Mouse (Mus musculus): ENCODE measurements at regions not wholly inside any gene's neighbourhood (a gene's known extent, or its start where the extent isn't known, plus 50 kb on each side); places are given as distances from the start of the nearest gene placed in this dataset.

DNA sequence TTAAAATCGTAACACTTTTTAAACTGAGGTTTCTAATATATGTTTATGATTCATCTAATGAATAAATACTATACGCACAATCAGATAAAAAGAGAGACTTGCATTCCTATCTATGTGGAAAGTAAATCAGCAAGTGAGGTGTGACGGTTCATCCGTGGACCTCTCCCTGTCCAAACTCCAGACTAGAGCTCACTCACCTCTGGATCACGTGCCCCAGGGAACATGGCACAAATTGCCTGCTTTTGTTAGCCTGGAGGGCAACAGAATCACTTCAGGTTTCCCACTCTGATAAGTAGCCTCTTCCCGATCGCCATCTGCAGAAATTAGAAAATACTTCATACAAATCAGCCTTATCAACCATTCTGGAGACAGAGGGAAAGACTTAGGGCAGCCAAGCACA is 206.7 kb downstream of the Skap2 start:
- 84% methylated on average over 7 of the region's 7 CpGs for WGBS
- Histone ChIP-seq H3K4me1 (ENCODE audit: control insufficient read depth, insufficient read depth, low read length) (no peaks in the 10 kb centered on the region), H3K4me3 (replicated peaks; ENCODE audit: control insufficient read depth, low read depth, low read length) (no peak overlapping the region), H3K27ac (ENCODE audit: control insufficient read depth, insufficient read depth, low read depth, low read length, poor library complexity) (no peak overlapping the region)
- TF ChIP-seq CTCF (IDR thresholded peaks at IDR 0.05; ENCODE audit: control insufficient read depth, insufficient read depth, low read length): no peak
- no peak for TF ChIP-seq POLR2A (IDR thresholded peaks at IDR 0.05; ENCODE audit: borderline replicate concordance, control insufficient read depth, low read depth, low read length)

Data from bone marrow, adult 2 months (tissue).